Mouse (Mus musculus) adrenal gland, adult 8-10 months (tissue): ENCODE results near the gene Vmn2r88. TPM values are rescaled to one million over a fixed set of nuclear protein-coding genes. Genes with fewer than 3 reads are reported as not detected.
"Not testable (repeated sequence)": the region's sequence is repeated elsewhere in the genome, so short reads cannot be mapped to it uniquely, and the experiment has no call there.

Experiments
- DNase-seq: peaks from one replicate; pipeline ENCODE4 v3.0.0; 2022
- total RNA-seq, 4 experiments: library from RNA; stranded (reverse); gene quantifications; 2 replicates each; pipeline ENCODE4 v1.2.4; 2022

Gene Vmn2r88
- not detected for total RNA-seq

DNA sequence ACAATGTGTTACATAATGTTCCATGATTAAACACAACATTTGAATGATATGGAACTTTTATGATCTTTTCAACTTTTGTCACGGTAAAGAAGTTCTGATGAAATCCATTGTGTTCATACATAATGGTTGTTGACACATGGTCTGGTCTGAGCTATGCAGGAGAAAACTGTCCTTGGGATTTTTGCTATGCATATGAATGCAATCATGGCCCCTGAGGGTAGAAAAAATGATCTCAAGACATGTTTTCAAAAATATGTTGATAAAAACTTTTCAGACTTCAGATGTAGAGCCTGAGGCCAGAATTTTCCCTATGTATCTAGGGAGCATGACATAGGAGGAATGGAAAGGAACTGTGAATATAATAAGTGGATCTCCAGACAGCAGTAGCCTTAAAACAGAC, at the start of gene Vmn2r88:
Gene Vmn2r88, plus strand, starts transcription at position 301 of the 400 bp plus-strand sequence.
- no peak for DNase-seq

DNA sequence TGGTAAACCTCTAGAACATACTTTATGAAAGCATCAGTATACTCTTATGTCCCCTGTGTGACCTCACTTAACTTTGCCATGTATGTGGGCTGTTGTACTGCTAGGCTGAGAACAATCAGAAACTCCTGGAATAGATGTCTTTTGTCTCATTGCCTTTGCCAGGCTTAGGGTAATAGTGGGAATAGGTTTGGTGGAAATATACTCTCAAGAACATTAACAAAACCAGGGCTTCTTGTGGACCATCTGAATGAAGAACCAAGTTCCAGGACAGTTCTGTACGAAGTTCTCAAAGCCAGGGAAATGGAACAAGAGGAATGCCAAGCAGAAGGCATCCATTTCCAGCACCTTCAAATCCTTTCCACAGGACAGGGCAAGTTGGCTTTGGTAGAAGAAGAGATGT, 49.2 kb upstream of the Vmn2r88 start, which contains the start of gene Gm7247:
Gene Gm7247, plus strand, starts transcription at position 301 of the 400 bp plus-strand sequence.
- DNase-seq, result no peak

DNA sequence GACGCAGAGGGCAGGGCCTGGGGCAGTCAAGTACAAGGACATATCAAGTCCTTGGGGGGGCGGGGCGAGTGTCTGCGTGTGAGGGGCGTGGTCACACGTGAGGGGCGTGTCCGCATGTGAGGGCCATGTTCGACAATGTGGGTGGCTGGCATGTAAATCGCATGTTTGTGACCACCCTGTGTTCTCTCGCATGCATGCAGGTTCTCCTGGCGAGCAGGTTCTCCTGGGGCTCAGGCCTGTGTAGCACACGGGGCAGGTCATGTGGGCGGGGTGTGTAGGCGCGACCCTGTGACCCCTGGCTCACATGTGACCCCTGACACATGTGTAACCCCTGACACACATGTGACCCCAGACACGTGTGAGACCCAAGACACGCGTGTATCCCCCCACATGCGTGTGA, 27.8 kb upstream of the Vmn2r88 start:
- DNase-seq, result no peak

DNA sequence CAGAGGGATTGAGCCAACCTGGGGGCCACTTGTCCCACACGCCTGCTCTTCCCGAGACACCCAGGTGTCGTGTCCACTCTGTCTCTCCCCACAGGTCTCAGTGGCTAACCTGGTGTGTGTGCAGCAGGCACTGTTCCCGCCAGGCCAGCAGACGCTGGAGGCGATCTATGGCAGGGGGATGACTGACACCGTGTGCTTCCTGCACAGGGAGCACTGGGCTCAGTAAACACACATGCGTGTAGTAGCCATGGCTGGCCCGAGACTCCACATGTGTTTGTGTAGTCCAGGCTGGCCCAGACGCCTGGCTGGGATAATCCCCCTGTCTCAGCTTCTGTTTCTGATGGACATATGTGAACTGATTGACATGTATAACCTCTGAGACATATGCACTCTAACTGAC, 26.3 kb upstream of the Vmn2r88 start:
- DNase-seq, result no peak

DNA sequence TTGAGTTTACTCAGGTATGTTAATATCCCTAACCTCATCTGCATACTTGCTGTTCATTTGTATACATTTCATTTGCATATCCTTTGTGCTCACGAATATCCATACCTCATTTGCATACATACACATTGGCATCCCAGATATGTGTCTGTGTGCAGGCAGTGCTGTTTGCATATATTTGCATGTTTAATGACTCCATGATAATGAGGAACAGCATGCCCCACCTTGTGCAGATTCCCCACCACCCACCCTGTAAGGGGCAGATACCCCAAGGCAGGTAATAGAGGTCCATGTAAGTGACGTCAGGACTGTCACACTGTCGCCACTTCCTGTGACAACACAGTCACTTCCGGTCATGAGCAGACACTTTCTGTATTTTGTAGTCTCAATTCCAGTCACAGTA, 24.9 kb upstream of the Vmn2r88 start:
- no peak for DNase-seq

DNA sequence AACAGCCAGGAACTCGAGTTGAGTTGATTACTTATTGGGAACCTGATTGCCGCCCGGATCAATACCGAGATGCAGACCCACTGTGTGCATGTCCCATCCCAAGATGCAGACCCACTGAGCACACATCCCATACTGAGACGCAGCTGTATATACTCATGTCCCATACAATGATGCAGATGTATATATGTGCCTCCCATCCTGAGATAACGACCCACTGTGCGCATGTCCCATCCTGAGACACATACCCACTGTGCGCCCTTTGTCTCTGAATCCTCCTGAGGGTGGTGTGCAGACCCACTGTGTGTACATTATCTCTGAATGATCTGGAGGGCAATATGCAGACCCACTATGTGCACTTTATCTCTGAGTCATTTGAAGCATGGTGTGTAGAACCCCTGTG, 22.9 kb upstream of the Vmn2r88 start:
- DNase-seq, result no peak

DNA sequence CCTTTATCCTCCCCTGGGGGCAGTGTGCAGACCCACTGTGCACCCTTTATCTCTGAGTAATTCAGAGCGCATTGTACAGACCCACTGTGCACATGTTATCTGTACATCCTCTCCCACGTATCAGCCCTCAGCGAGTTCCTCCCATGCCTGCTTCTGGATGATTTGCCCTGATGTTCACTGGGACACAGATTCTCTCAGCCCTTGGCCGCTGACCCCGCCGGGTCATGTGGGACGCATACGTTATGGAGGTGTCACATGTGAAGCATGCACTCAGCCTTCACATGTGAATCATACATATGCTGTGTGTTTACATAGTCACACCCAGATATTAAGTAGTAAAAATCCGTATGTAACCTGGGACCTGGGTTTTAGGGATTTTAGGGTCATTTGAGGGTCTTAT, 22.4 kb upstream of the Vmn2r88 start:
- no peak for DNase-seq

DNA sequence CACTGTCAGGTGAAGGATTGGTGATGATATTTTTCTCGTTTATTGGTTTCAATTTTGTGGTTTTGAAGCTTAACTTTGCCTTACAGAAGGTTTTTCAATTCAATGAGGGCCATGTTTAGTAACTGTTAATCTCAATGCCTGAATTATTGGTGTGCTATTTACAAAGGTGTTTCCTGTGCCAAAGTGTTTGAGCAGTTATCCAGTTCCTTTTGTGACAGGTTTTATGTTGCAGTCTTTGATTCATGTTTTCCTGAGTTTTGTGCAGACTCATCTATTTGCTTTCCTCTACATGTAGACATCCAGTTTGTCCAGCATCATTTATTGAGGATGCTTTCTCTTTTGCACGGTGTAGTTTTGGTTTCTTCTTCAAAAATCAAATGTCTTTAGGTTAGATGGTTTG, 13.3 kb downstream of the Vmn2r88 start:
- no peak for DNase-seq

DNA sequence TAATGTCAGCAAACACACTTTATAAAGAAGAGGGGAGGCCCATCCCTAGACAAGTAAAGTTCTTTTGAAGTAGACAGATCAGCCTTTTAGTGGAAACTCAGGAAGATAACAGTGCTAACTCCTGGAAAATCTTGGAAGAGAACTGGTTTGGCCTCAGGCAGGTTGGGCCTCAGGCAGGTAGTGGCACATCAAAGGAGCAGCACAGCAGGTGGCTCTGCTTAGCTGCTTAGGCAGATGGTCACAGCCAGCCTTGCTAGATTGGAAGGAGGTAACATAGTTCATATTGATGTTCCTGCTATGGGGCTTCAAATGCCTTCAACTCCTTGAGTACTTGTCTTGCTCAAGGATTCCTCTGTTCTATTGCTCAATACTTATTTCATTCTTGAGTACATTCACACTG, 19.5 kb downstream of the Vmn2r88 start:
- not testable (repeated sequence) for DNase-seq

DNA sequence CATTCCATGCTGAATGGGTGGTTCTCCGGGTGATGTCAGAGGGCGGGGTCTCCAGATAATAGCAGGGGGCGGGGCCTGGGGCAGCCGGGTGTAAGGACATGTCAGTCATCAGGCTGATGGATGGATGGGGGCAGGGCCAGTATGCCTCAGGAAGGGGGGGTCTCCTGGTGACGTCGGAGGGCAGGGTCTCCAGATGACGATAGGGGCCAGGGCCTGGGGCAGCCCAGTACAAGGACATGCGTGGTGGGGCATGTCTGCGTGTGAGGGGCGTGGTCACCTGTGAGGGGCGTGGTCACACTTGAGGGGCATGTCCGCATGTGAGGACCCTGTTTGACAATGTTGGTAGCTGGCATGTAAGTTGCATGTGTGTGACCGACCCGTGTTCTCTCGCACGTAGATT, 23.9 kb downstream of the Vmn2r88 start:
- DNase-seq, result no peak

DNA sequence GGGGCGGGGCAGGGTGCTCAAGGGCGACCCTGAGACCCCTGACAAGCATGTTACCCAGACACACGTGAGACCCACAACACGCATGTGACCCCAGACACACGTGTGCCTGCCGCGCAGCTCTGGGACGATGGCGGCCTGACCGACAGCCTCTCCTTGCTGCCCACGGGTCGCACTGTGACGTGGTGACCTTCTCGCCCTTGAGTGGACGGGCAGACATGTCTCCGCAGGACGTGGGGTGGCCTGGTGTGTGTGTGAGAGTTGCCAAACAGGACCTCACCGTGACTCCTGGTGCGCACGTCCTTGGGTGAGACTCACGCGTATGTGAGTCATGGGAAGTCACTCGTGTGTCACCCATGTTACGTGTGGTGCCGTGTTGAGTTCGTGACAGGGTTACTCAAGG, 24.4 kb downstream of the Vmn2r88 start:
- DNase-seq, result no peak

DNA sequence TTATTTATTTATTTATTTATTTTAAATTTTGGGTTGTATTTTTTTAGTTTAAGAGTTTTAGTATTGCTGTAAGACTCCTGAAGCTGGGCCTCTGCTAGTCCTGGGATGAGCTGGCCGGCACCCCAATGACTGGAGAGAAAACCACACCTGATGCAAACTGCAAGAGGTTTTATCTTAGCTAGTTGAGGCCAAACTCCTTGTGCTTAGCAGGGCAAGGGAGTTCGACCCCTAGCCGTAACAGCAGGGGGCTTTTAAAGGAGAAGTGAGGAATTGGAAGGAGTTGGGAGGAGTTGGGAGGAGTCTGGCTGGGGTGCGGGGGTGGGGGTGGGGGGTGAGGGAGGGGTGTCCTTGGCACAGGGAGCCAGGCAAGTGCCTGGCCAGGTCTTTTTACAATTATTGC, 28.3 kb downstream of the Vmn2r88 start:
- DNase-seq, result no peak

DNA sequence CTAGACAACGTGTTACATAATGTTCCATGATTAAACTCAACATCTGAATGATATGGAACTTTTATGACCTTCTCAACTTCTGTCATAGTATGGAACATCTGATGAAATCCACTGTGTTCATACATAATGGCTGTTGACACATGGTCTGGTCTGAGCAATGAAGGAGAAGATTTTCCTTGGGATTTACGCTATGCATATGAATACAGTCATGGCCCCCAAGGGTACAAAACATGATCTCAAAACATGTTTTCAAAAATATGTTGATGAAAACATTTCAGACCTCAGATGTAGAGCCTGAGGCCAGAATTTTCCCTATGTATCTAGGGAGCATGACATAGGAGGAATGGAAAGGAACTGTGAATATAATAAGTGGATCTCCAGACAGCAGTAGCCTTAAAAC, 40.9 kb downstream of the Vmn2r88 start, which contains the start of gene Vmn2r89:
Gene Vmn2r89, plus strand, starts transcription at position 301 of the 400 bp plus-strand sequence.
- not testable (repeated sequence) for DNase-seq

Other genes starting within 250 kb of the Vmn2r88 start
- not detected for gene Rnase2b, start 248.6 kb upstream of the Vmn2r88 start, total RNA-seq
- gene Ang2, start 211.7 kb upstream of the Vmn2r88 start, total RNA-seq, result not detected
- gene Ear14, start 207.4 kb upstream of the Vmn2r88 start, total RNA-seq, result not detected
- gene Rnase2a, start 154.7 kb upstream of the Vmn2r88 start, total RNA-seq, result 10 to 100 TPM in 2 of 4 experiments, 1 to 10 TPM in 2; 8.4 to 30.6 (median 10.1) TPM
- gene Gm7247, start 49.1 kb upstream of the Vmn2r88 start, total RNA-seq, result not detected
- not detected for gene Vmn2r89, start 41.0 kb downstream of the Vmn2r88 start, total RNA-seq
- not detected for gene Gm5622, start 142.0 kb downstream of the Vmn2r88 start, total RNA-seq
- gene Gm17175, start 163.2 kb downstream of the Vmn2r88 start, total RNA-seq, result not detected
- not detected for gene Gm17174, start 181.3 kb downstream of the Vmn2r88 start, total RNA-seq
- not detected for gene Gm17078, start 200.5 kb downstream of the Vmn2r88 start, total RNA-seq
- not detected for gene Gm4181, start 224.8 kb downstream of the Vmn2r88 start, total RNA-seq